Mouse (Mus musculus): Measurements from ENCODE around the gene Ubap1l. TPM values are rescaled to one million over a fixed set of nuclear protein-coding genes. Genes with fewer than 3 reads are reported as not detected.

Ubap1l gene
- polyA plus RNA-seq, 1 experiment, result 1.1 TPM

GRCm38 (mm10) chr9:65408871-65409295 is 48.0 kb downstream of the Ubap1l start:
- WGBS, result 65% methylated on average over 5 of the region's 5 CpGs

GRCm38 (mm10) chr9:65410378-65410777 is 49.5 kb downstream of the Ubap1l start:
- WGBS, result 89% methylated on average over 8 of the region's 8 CpGs
- Histone ChIP-seq H3K4me1 (ENCODE audit: control insufficient read depth, insufficient read depth, low read length) (no peaks in the 10 kb centered on the region; the same call in 1 of the 2 replicates), H3K4me3 (replicated peaks; ENCODE audit: control insufficient read depth, low read depth, low read length) (no peak overlapping the region), H3K27ac (ENCODE audit: control insufficient read depth, insufficient read depth, low read depth, low read length, poor library complexity) (no peak overlapping the region)
- no peak for TF ChIP-seq POLR2A (IDR thresholded peaks at IDR 0.05; ENCODE audit: borderline replicate concordance, control insufficient read depth, low read depth, low read length)
- TF ChIP-seq CTCF (IDR thresholded peaks at IDR 0.05; ENCODE audit: control insufficient read depth, insufficient read depth, low read length), result no peak

More at GRCm38 (mm10) chr9:65408871-65409295, 48.0 kb downstream of the Ubap1l start:
- Histone ChIP-seq H3K4me1 (ENCODE audit: control insufficient read depth, insufficient read depth, low read length) (no peaks in the 10 kb centered on the region; the same call in 1 of the 2 replicates), H3K27ac (ENCODE audit: control insufficient read depth, insufficient read depth, low read depth, low read length, poor library complexity) (no peak overlapping the region), H3K4me3 (replicated peaks; ENCODE audit: control insufficient read depth, low read depth, low read length) (no peak overlapping the region)
- no peak for TF ChIP-seq POLR2A (IDR thresholded peaks at IDR 0.05; ENCODE audit: borderline replicate concordance, control insufficient read depth, low read depth, low read length)
- TF ChIP-seq CTCF (IDR thresholded peaks at IDR 0.05; ENCODE audit: control insufficient read depth, insufficient read depth, low read length), result no peak

- Histone ChIP-seq H3K4me1 (ENCODE audit: control insufficient read depth, insufficient read depth, low read length) (no peaks in the 10 kb centered on the region; the same call in 1 of the 2 replicates), H3K27ac (ENCODE audit: control insufficient read depth, insufficient read depth, low read depth, low read length, poor library complexity) (no peak overlapping the region), H3K4me3 (replicated peaks; ENCODE audit: control insufficient read depth, low read depth, low read length) (no peak overlapping the region)
- 65% methylated on average over 3 of the region's 3 CpGs for WGBS
- TF ChIP-seq CTCF (IDR thresholded peaks at IDR 0.05; ENCODE audit: control insufficient read depth, insufficient read depth, low read length) (no peak), POLR2A (IDR thresholded peaks at IDR 0.05; ENCODE audit: borderline replicate concordance, control insufficient read depth, low read depth, low read length) (no peak)
Observed at GRCm38 (mm10) chr9:65411326-65411725, 50.5 kb downstream of the Ubap1l start.

GRCm38 (mm10) chr9:65417738-65418137 is 56.9 kb downstream of the Ubap1l start:
- Histone ChIP-seq H3K4me1 (ENCODE audit: control insufficient read depth, insufficient read depth, low read length) (no peaks in the 10 kb centered on the region), H3K27ac (ENCODE audit: control insufficient read depth, insufficient read depth, low read depth, low read length, poor library complexity) (no peak overlapping the region), H3K4me3 (replicated peaks; ENCODE audit: control insufficient read depth, low read depth, low read length) (no peak overlapping the region)
- 80% methylated on average over 3 of the region's 3 CpGs for WGBS
- TF ChIP-seq POLR2A (IDR thresholded peaks at IDR 0.05; ENCODE audit: borderline replicate concordance, control insufficient read depth, low read depth, low read length) (no peak), CTCF (IDR thresholded peaks at IDR 0.05; ENCODE audit: control insufficient read depth, insufficient read depth, low read length) (no peak)

GRCm38 (mm10) chr9:65419633-65420032 is 58.8 kb downstream of the Ubap1l start:
- WGBS, result 71% methylated on average over 3 of the region's 3 CpGs

GRCm38 (mm10) chr9:65422760-65423501 is 62.1 kb downstream of the Ubap1l start, which contains the start of gene Slc51b:
TSS of gene Slc51b (minus strand) at chr9:65422955.
- no peak within 1 kb of the TSS for H3K27ac ChIP-seq (ENCODE audit: control insufficient read depth, insufficient read depth, low read depth, low read length, poor library complexity)
- 84% methylated on average over 11 of the region's 11 CpGs for WGBS
- peaks cover 4% of the 10 kb centered on the region for H3K4me1 ChIP-seq (ENCODE audit: control insufficient read depth, insufficient read depth, low read length)
- H3K4me3 ChIP-seq (replicated peaks; ENCODE audit: control insufficient read depth, low read depth, low read length), result no peak within 1 kb of the TSS
- no peak for TF ChIP-seq POLR2A (IDR thresholded peaks at IDR 0.05; ENCODE audit: borderline replicate concordance, control insufficient read depth, low read depth, low read length)
- TF ChIP-seq CTCF (IDR thresholded peaks at IDR 0.05; ENCODE audit: control insufficient read depth, insufficient read depth, low read length), result no peak

More at GRCm38 (mm10) chr9:65419633-65420032, 58.8 kb downstream of the Ubap1l start:
- TF ChIP-seq POLR2A (IDR thresholded peaks at IDR 0.05; ENCODE audit: borderline replicate concordance, control insufficient read depth, low read depth, low read length), result no peak
- TF ChIP-seq CTCF (IDR thresholded peaks at IDR 0.05; ENCODE audit: control insufficient read depth, insufficient read depth, low read length), result no peak
- peaks cover 4% of the 10 kb centered on the region for H3K4me1 ChIP-seq (ENCODE audit: control insufficient read depth, insufficient read depth, low read length)
- H3K4me3 ChIP-seq (replicated peaks; ENCODE audit: control insufficient read depth, low read depth, low read length), result no peak overlapping the region
- no peak overlapping the region for H3K27ac ChIP-seq (ENCODE audit: control insufficient read depth, insufficient read depth, low read depth, low read length, poor library complexity)

- TF ChIP-seq POLR2A (IDR thresholded peaks at IDR 0.05; ENCODE audit: borderline replicate concordance, control insufficient read depth, low read depth, low read length) (no peak), CTCF (IDR thresholded peaks at IDR 0.05; ENCODE audit: control insufficient read depth, insufficient read depth, low read length) (no peak)
- H3K4me1 ChIP-seq (ENCODE audit: control insufficient read depth, insufficient read depth, low read length), result peaks cover 4% of the 10 kb centered on the region
- 9% methylated on average over 3 of the region's 3 CpGs for WGBS
Observed at GRCm38 (mm10) chr9:65424393-65424792, 63.6 kb downstream of the Ubap1l start.

GRCm38 (mm10) chr9:65427511-65427910 is 66.7 kb downstream of the Ubap1l start:
- H3K4me3 ChIP-seq (replicated peaks; ENCODE audit: control insufficient read depth, low read depth, low read length), result no peak overlapping the region
- WGBS, result 71% methylated on average over 2 of the region's 2 CpGs
- TF ChIP-seq CTCF (IDR thresholded peaks at IDR 0.05; ENCODE audit: control insufficient read depth, insufficient read depth, low read length) (no peak), POLR2A (IDR thresholded peaks at IDR 0.05; ENCODE audit: borderline replicate concordance, control insufficient read depth, low read depth, low read length) (no peak)

More at GRCm38 (mm10) chr9:65424393-65424792, 63.6 kb downstream of the Ubap1l start:
- H3K4me3 ChIP-seq (replicated peaks; ENCODE audit: control insufficient read depth, low read depth, low read length), result no peak overlapping the region
- H3K27ac ChIP-seq (ENCODE audit: control insufficient read depth, insufficient read depth, low read depth, low read length, poor library complexity), result no peak overlapping the region

More at GRCm38 (mm10) chr9:65427511-65427910, 66.7 kb downstream of the Ubap1l start:
- Histone ChIP-seq H3K4me1 (ENCODE audit: control insufficient read depth, insufficient read depth, low read length) (peaks cover 4% of the 10 kb centered on the region), H3K27ac (ENCODE audit: control insufficient read depth, insufficient read depth, low read depth, low read length, poor library complexity) (no peak overlapping the region)
